In the genomic region with DNA sequence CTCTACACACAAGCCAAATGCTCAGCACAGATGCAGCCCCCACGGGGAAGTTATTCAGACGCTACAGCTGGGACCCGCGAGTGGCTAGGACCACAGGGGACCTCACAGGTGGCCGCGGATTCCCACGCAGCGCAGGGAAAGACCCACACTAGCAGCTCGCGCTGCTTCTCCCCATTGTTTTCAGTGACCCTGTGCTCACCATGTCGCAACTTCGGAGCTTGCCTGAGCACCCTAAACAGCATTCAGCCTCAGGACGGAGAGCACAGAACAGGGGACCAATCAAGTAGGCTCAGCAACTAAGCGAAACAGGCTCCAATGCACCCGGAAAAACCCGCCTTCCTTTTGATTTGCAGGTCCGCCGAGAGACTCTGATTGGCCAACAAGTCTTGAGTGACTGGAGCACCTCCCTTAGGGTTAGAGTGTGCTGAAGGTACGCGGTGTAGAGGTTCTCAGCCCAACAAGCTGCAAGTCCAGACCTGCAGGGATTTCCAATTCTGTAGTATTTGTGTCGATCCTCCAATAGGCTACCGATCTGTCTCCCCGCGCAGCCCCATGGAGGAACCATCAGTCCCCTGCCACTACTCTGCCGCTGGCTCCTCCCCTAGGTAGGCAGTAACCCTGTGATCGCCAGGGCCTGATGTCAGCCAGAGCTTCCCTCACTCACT, we compare ENCODE assay signal across 8 mouse cellular contexts. TPM values are rescaled to one million over a fixed set of nuclear protein-coding genes. Genes with fewer than 3 reads are reported as not detected.
DNase-seq lines count a peak whose midpoint lies in the region; ATAC-seq lines count a peak whose summit lies in the region.
"Not testable (repeated sequence)": the region's sequence is repeated elsewhere in the genome, so short reads cannot be mapped to it uniquely, and the experiment has no call there.

A gene (minus strand): TSS at position 505 of the 665 bp plus-strand sequence.

- ATAC-seq in hindbrain, embryonic 15.5 days (ENCODE audit: low FRiP score, low read depth), result peak; percentile 99

- H3K4me3 ChIP-seq in hindbrain, embryonic 15.5 days, result peak within 1 kb of the TSS; percentile 72

- DNase-seq in R1 (ENCODE audit: low read depth, low spot score), result peak; percentile 98
- peak; percentile 71 to 79 for DNase-seq in cerebellum, postnatal 25 days
- DNase-seq in frontal cortex, postnatal 36 days (ENCODE audit: low spot score in 2 of 2), result peak; percentile 58 to 79
- peak; percentile 75 for DNase-seq in left cerebral cortex, adult 11 months (ENCODE audit: low spot score)
- peak; percentile 79 for DNase-seq in lung, postnatal 4 days
- peak; percentile 47 for DNase-seq in retina, postnatal 7 days (ENCODE audit: low read depth, low spot score)
- peak; percentile 34 for DNase-seq in urinary bladder, adult 2 months (ENCODE audit: low spot score)

- not testable (repeated sequence) for H3K4me1 ChIP-seq in hindbrain, embryonic 15.5 days (replicated peaks)

- H3K27ac ChIP-seq in hindbrain, embryonic 15.5 days (replicated peaks), result peak within 1 kb of the TSS; percentile 77

- WGBS in hindbrain, embryonic 15.5 days, result under 1% methylated on average over 25 of the region's 26 CpGs

- H3K36me3 ChIP-seq in hindbrain, embryonic 15.5 days, result not testable (repeated sequence)

- not testable (repeated sequence) for H3K9me3 ChIP-seq in hindbrain, embryonic 15.5 days

- H3K9ac ChIP-seq in hindbrain, embryonic 15.5 days, result peak within 1 kb of the TSS; percentile 61

- peak within 1 kb of the TSS; percentile 88 for H3K4me2 ChIP-seq in hindbrain, embryonic 15.5 days

- H3K27me3 ChIP-seq in hindbrain, embryonic 15.5 days, result not testable (repeated sequence)

RNA-seq across cellular contexts. Expression of the gene that starts here (rescaled TPM):
- 1.8 and 2.0 TPM in 2 replicates for polyA plus RNA-seq in hindbrain, embryonic 15.5 days (2015; fragmentation: Nextera tagmentation; extraction: Ambion mirVana)
- polyA plus RNA-seq in urinary bladder, adult 2 months (2012; rRNA removed), result 2.3 and 2.7 TPM in 2 replicates

Comparison
In these comparisons a context has a peak if more than half of its experiments do, and no peak if none do; other contexts are left out.
1. Peak in every context shown above with its lines: DNase-seq, ATAC-seq, H3K4me3 ChIP-seq and H3K27ac ChIP-seq.
2. DNase-seq: peak in every context shown above with its lines; median percentile 98 in R1; 79 in lung, postnatal 4 days; 75 in cerebellum, postnatal 25 days; 75 in left cerebral cortex, adult 11 months; 68 in frontal cortex, postnatal 36 days; 47 in retina, postnatal 7 days; 34 in urinary bladder, adult 2 months.